Mouse (Mus musculus): ENCODE measurements around the gene Eif5b. TPM values are rescaled to one million over a fixed set of nuclear protein-coding genes. Genes with fewer than 3 reads are reported as not detected.
"Not testable (repeated sequence)": the region's sequence is repeated elsewhere in the genome, so short reads cannot be mapped to it uniquely, and the experiment has no call there.

Gene Eif5b
- total RNA-seq, 4 experiments from 2014 or later, result 36.2 to 40.3 (median 37.5) TPM

DNA sequence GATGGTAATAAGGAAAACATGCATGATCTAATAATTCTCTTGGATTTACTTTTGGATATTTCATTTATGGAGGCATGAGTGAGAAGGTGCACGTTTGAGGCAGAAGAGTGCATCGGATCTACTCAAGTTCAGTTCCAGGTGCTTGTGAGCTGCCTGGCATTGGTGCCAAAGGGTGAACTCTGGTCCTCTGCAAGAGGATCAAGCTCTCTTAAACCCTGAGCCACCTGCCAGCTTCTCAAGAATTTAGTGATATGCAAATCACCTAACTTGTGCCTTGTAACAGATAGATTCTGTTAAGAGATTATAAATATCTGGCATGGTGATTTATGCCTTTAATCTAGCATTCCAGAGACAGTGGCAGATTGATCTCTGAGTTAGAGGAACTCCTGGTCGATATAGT is 5.2 kb downstream of the Eif5b start:
- DNase-seq (ENCODE audit: low spot score in 2 of 2), result no peak

DNA sequence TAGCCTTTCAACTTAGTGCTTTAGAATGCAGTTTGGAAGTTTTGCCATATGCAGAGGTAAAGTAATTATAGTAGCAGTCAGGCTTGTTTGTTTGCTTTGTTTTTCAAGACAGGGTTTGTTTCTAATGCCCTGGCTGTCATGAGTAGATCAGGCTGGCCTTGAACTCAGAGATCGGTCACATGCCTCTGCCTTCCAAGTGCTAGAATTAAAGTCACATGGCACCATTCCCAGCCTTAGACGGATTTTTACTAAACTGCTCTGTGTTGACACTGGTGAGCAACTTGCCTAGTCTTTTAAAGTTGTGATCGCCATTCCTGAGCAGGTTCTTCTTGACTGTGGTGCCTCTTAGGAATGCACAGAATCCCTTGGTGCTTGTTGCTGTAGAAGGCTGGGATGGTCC is 8.9 kb downstream of the Eif5b start:
- no peak for DNase-seq (ENCODE audit: low spot score in 2 of 2)

DNA sequence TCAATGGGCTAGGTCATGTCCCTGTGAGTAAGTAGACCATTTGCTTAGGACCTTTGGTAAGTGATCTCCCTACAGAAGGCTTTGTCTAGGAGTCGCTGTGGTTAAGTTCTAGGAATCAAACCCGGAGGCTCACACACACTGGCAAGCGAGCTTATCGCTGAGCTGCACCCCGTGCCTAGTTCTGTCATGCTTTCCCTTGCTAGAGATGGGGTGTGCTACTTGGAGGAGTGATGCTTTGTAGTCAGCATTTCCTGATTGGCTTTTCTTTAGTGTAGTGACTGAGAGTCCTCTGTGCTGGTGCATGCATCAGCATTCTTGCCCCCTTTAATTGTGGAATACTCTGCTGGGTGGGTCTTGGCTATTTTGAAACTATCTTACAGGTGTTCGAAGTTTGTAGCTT is 13.8 kb downstream of the Eif5b start:
- DNase-seq (ENCODE audit: low spot score in 2 of 2), result no peak

DNA sequence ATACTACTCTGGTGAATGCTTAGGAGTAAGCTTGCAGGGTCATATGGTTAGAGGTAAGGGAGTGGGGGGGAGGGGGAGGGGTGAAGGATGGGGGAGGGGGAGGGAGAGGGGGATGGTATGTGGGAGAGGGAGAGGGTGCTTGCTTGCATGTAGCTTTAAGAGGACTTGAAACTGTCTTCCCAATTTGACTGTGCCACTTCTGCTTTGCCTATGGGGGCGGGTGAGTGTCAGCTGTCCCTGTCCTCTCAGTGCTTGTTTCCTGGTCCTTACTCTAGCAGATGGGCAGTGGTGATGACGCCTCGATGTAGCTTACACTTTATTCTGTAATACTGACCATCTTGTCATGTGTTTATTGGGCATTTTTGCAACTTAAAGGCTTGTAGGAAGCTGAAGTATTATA is 14.3 kb downstream of the Eif5b start:
- no peak for DNase-seq (ENCODE audit: low spot score in 2 of 2)

DNA sequence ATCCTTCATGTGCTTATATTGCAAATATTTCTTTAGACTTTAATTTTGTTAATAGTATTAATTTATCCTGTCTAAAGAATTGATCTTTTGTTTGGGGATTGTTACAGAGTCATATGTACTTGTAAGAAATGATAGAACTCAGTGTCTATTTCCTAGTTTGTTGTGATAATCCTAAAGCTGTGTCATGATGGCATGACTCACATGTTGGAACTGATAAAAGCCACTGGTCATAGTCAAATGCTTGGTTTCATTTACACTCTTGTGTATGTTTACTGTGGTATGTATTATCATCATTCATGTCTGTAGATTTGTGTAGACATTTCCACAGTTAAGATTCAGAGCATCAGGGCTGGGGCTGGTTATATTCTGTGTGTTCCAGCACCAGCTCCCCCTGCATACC is 14.7 kb downstream of the Eif5b start:
- DNase-seq (ENCODE audit: low spot score in 2 of 2), result no peak

DNA sequence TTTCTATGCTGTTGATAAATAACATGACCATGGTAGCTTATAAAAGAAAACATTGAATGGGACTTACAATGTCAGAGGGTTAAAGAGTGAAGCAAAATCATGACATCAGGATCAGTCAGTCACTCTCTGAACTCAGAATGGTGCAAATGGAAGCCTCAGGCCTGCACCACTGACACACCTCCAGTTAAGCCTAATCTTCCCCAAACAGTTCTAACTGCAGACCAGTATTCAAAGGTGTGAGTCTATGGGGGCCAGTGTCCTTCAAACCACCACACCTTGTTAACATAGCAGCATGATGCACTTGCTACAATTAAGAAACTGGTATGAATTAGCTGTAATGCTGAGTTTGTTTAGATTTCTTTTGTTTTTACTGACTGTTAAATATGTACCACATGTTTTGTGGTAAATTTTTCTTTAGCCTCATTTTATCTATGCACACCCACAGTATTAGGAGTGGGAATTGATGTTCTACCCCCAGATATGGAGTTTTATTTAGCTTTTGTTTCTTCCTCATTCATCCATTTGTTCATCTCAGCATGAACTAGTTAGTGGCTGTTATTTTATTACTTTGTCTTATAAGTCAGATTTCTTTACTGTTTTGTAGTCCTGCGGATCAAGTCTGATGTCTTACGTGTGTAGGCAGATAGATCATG is 16.9 kb downstream of the Eif5b start:
- no peak for DNase-seq (ENCODE audit: low spot score in 2 of 2)

DNA sequence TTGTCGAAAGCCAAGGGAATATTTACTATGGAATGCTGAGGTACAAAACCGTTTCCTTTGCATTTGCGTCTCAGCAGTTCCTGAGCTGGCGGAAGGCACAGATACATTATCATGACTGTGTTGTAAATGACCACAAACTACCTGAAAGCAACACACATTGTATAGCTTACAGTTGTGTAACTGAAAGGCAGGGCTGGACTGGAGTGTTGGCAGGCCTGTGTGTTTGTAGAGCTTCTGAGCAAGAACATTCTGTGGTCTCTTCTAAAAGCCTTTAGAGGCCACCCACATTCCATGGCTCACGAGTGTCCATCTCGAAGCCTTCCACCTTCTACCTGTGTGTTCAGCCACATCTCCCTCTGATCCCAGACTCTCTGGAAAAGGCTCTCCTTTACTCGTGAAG is 29.5 kb downstream of the Eif5b start:
- no peak for DNase-seq (ENCODE audit: low spot score in 2 of 2)

DNA sequence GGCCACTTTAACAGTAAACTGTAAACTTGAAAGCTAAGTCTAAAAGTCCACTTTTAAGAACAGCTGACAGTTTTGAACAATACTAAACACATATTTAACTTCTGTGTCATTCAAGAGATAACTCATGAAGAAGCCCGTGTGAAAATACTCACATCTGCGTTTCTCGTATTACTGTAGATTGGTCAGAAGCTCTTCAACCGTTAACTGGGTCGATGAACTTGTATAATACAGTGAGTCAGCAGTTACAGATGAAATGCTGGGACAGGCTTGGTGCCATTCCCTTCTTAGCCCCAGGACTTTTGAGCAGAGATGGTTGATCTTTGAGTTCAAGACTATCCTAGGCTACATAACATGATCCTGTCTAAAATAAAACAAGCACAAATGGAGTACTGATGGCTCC is 33.6 kb downstream of the Eif5b start:
- DNase-seq (ENCODE audit: low spot score in 2 of 2), result no peak

DNA sequence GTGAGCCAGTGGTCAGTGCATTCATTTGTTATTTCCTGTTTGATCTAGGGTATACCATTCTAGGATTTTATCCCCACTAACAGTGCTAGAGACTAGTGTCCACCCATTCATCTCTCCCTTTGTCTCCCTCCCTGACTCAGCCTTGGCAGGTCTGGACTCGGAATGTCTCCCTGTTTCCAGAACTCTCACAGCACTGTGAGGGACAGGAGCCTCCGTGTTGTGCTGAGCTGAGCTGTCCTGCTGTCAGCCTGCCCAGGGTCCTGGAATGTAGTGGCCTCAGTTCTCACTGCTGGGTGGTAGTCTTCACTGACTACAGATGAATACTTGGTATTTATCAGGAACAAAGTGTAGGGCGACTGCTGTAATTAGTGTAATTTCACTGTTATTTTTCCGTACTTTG is 37.7 kb downstream of the Eif5b start:
- DNase-seq (ENCODE audit: low spot score in 2 of 2), result no peak

DNA sequence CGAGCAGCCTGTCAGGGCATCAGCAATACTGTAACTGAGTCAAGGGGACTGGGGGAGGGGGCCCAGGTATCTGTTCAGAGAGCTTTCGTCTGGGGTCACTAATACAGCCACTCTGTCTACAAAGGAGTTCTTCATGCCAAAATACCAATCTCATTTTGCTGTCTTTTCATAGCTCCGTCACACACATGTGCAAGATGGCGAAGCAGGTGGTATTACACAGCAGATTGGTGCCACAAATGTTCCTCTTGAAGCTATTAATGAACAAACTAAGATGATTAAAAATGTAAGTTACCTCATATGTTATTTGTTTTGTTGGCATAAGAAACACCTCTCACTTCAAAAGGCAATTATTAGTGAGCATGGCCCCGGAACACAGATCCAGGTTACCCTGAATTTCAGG is 39.6 kb downstream of the Eif5b start:
- no peak for DNase-seq (ENCODE audit: low spot score in 2 of 2)

DNA sequence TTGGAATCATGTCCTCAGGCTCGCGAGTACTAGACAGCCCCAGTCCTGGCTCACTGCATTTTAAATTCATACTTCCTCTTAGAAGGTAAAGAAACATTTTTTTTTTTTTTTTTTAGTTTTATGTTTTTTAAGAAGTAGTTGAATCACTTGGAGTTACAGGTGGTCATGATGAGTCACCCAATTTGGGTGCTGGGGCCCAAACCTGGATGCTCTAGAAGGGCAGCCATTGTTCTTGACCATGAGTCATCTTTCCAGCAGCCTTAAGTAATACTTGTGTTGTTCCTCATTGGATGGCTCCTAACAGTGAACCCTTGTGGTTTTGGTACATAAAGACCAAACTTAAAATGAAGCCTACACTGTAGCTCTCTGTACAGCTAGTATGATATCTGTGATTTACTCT is 41.1 kb downstream of the Eif5b start:
- DNase-seq (ENCODE audit: low spot score in 2 of 2), result no peak

DNA sequence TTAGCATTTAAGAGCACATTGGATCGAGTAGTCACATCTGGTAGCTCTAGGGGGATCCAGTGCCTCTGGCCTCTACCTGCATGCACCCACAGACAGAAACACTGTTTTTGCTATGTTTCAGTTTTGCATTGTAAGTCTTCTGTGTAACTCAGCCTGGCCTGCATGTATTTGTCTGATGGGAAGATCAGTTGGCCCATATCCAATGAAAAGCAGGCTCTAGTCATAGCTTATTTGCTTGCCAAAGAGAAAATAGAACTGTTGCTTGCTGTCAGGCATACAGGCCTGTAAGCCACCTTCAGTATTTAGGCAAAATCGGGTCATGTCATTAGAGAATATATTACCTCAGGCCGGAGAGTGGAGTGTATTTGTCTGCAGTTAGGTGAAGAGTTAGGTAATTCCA is 50.3 kb downstream of the Eif5b start:
- DNase-seq (ENCODE audit: low spot score in 2 of 2), result no peak

DNA sequence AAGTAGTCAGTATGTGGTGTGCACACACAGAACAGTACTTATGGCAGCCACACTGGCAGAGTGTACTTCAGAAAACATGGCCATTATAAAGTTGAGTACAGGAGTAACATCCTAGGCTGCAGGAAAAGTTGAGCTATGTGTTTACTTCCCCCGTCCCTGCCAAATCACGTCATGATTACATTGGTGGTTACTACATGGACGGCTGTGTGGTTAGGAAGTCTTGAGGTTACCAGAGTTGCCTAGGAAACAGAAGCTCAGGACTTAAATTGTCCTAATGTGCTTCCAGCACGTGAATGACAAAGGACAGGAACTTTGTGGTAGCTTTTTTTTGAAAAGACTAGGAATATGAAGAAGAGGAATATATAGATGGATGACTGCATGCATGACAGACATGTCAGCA is 51.8 kb downstream of the Eif5b start:
- DNase-seq (ENCODE audit: low spot score in 2 of 2), result no peak

DNA sequence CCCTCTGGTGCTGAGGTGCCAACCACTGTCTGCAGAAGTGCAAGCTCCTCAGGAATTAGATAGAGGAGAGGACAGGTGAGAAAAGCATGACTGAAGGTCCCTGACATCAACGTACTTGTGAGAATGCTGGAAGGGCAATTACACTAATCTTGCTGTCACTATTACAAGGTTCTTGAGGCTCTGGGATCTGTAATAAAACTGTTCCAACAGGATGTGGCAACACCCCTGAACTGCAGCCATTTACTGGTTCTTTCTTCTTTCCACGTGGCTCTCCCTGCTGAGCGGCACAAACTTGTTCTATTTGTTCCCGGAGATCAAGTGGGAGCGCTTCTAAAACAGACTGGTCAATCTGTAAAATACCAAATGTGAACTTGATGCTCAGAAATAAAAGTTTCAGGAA is 57.4 kb downstream of the Eif5b start:
- no peak for DNase-seq (ENCODE audit: low spot score in 2 of 2)

DNA sequence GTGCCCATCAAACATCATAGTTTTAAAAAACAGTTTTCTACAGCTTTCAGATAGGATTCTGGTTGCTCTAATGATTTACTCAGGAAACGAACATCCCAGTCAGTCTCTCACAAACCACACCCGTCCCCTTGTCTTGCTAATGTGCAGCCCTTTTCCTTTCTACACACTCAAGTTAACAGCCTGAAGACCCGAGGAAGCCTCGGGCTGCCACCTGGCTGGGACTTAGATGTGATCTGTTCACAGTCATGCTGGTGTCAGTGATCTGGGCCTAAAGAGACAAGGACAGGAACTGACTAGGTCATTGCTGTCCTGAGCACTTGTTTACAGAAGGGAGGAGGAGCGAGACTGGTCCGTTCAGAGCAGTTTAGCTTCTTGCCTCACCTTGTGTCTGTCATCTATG is 60.6 kb downstream of the Eif5b start:
- DNase-seq (ENCODE audit: low spot score in 2 of 2), result no peak

DNA sequence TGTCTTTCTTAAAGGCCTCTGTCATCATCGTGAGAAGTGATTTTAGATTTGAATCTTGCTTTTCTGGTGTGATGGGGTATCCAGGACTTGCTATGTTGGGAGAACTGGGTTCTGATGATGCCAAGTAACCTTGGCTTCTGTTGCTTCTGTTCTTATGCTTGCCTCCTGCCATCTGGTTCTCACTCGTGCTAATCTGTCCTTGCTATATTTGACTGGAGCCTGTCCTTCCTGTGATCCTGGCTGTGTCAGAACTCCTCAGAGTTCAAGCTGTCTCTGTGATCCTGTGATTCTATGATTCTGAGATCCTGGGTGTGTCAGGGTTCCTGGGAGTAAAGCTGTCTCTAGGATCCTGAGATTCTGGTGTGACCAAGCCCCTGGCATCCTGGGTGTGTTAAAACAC is 64.3 kb downstream of the Eif5b start:
- not testable (repeated sequence) for DNase-seq (ENCODE audit: low spot score in 2 of 2)

DNA sequence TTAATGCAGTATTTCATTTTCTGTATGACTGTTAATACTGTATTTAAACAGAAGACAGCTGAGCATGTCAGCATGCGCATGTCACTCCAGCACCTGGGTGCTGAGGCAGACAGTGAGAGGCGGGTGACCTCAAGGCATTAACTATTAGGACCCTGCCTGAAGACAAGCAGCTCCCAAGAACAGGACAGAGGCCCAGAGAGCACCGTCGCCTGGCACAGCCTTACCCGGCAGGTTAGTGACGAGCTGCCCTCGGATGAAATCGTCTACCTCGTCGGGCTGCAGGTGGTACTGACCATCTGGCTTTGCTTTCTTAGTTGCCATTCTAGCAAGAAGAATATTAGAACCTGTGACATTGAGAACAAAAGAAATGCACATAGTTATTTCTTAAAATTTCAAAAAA is 69.5 kb downstream of the Eif5b start:
- no peak for DNase-seq (ENCODE audit: low spot score in 2 of 2)

DNA sequence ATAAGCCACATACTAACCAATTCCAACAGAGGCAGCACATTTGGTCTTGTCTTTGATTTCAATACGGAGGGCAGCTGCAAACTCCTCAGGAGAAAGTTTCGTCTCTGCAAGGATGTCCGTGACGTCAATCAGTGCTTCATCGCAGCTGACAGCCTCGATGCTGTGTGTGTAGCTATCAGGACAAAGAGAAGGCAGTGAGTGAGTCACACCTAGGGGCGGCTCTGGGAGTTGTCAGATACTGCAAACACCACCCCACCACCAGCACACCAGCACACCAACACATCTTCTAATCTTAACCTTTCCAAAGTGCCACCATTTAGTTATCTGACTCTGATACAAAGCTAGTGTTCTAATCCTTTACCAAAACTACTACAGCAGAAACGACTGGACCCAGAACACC is 73.5 kb downstream of the Eif5b start:
- no peak for DNase-seq (ENCODE audit: low spot score in 2 of 2)

DNA sequence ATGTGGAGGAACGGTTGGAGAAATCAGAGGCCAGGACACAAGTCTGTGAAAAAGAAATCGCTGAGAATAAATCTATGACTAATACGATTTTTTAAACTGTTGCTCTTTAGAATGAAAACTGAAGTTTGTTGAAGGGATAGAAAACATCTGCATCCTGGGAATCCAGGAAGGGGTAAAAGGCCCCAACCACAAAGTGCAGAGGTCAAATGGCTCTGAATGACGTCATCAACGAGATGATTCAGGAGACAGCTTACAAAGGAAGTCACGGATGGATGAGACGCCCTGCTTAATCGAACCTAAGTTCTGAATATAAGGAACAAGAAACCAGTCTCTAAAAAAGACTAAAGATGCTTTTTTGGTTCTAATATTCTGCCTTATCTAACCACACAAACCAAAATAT is 83.5 kb downstream of the Eif5b start:
- DNase-seq (ENCODE audit: low spot score in 2 of 2), result no peak

DNA sequence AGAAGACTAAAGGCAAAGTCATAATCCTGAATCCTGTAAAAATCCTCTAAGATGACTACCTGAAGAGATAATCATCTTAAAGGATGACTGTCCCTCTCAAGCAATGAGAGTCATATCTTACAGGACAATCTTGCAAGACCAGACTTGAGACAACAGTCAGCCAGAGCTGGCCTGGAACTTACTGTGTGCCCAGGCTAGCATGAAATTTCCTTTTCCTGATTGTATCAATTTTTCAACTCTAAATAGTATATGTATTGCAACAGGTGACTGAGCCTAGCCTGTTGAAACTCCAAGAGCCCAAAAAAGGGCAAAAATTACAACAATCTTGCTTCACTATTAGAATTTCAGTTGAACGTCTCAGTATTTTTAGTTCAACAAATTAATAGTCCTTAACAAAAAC is 105.4 kb downstream of the Eif5b start:
- no peak for DNase-seq (ENCODE audit: low spot score in 2 of 2)

DNA sequence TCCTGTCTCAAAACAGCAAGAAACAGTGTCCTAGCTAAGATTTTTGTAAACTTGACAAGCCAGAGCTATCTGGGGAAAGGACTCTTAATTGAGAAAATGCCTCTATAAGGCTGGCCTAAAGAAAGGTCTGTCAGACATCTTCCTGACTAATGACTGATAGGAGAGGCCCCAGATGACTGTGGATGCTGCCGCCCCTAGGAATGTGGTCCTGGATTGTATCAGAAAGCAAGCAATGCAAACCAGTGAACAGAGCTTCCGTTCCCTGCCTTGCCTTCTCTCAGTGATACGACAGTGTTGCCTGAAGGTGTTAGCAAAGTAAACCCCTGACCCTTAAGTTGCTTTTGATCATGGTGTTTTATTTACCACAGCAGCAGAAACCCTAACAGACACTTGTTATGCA is 106.0 kb downstream of the Eif5b start:
- DNase-seq (ENCODE audit: low spot score in 2 of 2), result no peak
